ENCODE assay signal across 10 mouse cellular contexts in genomic region chr4:118542510-118543157, GRCm38 (mm10). TPM values are rescaled to one million over a fixed set of nuclear protein-coding genes. Genes with fewer than 3 reads are reported as not detected.
DNase-seq lines count a peak whose midpoint lies in the region; ATAC-seq lines count a peak whose summit lies in the region.
"Had no signal": no experiment of that assay in that cellular context is flagged by ENCODE, and none has a peak within 500 bp of the region (broad histone marks: within the 10 kb centered on the region; RNA-seq: fewer than 3 reads in every experiment).

No protein-coding gene starts in this region.

- H3K36me3 ChIP-seq in heart, embryonic 10.5 days, result no peaks in the 10 kb centered on the region
- no peaks in the 10 kb centered on the region for H3K36me3 ChIP-seq in liver, embryonic 11.5 days (ENCODE audit: control insufficient read depth, insufficient read depth, low read length)
- no peaks in the 10 kb centered on the region for H3K36me3 ChIP-seq in embryonic facial prominence, embryonic 14.5 days (ENCODE audit: control insufficient read depth, insufficient read depth, low read length)
- no peaks in the 10 kb centered on the region for H3K36me3 ChIP-seq in liver, embryonic 16.5 days (ENCODE audit: control insufficient read depth, insufficient read depth)

- H3K4me3 ChIP-seq in heart, embryonic 10.5 days, result peak overlapping the region; percentile 59
- peak overlapping the region; percentile 45; the same call in 1 of the 2 replicates for H3K4me3 ChIP-seq in liver, embryonic 11.5 days (ENCODE audit: low read depth, low read length)
- H3K4me3 ChIP-seq in embryonic facial prominence, embryonic 14.5 days (ENCODE audit: low read depth, low read length), result peak overlapping the region; percentile 34; the same call in 1 of the 2 replicates
- peak overlapping the region; percentile 50; the same call in 1 of the 2 replicates for H3K4me3 ChIP-seq in liver, embryonic 16.5 days (ENCODE audit: low read depth, low read length)

- peaks cover 25% of the 10 kb centered on the region for H3K4me1 ChIP-seq in heart, embryonic 10.5 days
- 0 out of 2 replicates have a peak, but pooled peaks cover 4% of the 10 kb centered on the region for H3K4me1 ChIP-seq in liver, embryonic 11.5 days (replicated peaks; ENCODE audit: control insufficient read depth, insufficient read depth, low read length)
- H3K4me1 ChIP-seq in embryonic facial prominence, embryonic 14.5 days (ENCODE audit: control insufficient read depth, insufficient read depth, low read length), result peaks cover 20% of the 10 kb centered on the region
- H3K4me1 ChIP-seq in liver, embryonic 16.5 days (ENCODE audit: control insufficient read depth, low read depth, low read length), result no peaks in the 10 kb centered on the region

- H3K9me3 ChIP-seq in heart, embryonic 10.5 days, result no peaks in the 10 kb centered on the region
- H3K9me3 ChIP-seq in liver, embryonic 11.5 days (ENCODE audit: control insufficient read depth, low read length), result no peaks in the 10 kb centered on the region
- no peaks in the 10 kb centered on the region for H3K9me3 ChIP-seq in embryonic facial prominence, embryonic 14.5 days (ENCODE audit: control insufficient read depth, low read length)
- no peaks in the 10 kb centered on the region for H3K9me3 ChIP-seq in liver, embryonic 16.5 days (replicated peaks; ENCODE audit: control insufficient read depth, low read length)

- DNase-seq in heart, embryonic 10.5 days (ENCODE audit: low spot score), result no peak
- DNase-seq in heart, postnatal 10 days, result no peak
- no peak for DNase-seq in liver, embryonic 11.5 days (ENCODE audit: low spot score)
- DNase-seq in liver, result no peak
- DNase-seq in embryonic facial prominence, embryonic 14.5 days (ENCODE audit: low spot score), result peak; percentile 24
- no peak for DNase-seq in adrenal gland, adult (ENCODE audit: inconsistent age in 2 of 2, low spot score in 1 of 2)
- DNase-seq in cerebellum, adult 8-10 months, result no peak

- intact Hi-C loops in heart, postnatal 10 days (cut with DNase I), result no loop called here

- H3K4me2 ChIP-seq in liver, embryonic 11.5 days, result peak overlapping the region; percentile 76
- peak overlapping the region; percentile 64 for H3K4me2 ChIP-seq in embryonic facial prominence, embryonic 14.5 days (ENCODE audit: low read depth, low read length)
- H3K4me2 ChIP-seq in liver, embryonic 16.5 days (ENCODE audit: low read depth, low read length), result peak overlapping the region; percentile 53

- H3K27me3 ChIP-seq in heart, embryonic 10.5 days (ENCODE audit: insufficient read depth, poor library complexity, severe bottlenecking), result peaks cover 46% of the 10 kb centered on the region
- no peaks in the 10 kb centered on the region; the same call in 1 of the 2 replicates for H3K27me3 ChIP-seq in liver, embryonic 11.5 days (replicated peaks; ENCODE audit: control insufficient read depth, insufficient read depth, low read length)
- H3K27me3 ChIP-seq in embryonic facial prominence, embryonic 14.5 days (replicated peaks; ENCODE audit: control insufficient read depth, insufficient read depth, low read length), result peaks cover 3% of the 10 kb centered on the region; the same call in 1 of the 2 replicates
- no peaks in the 10 kb centered on the region for H3K27me3 ChIP-seq in liver, embryonic 16.5 days (ENCODE audit: control insufficient read depth, insufficient read depth, low read depth, low read length)

- peak overlapping the region; percentile 71; the same call in 1 of the 2 replicates for H3K27ac ChIP-seq in heart, embryonic 10.5 days
- H3K27ac ChIP-seq in liver, embryonic 11.5 days (ENCODE audit: low read depth, low read length), result no peak overlapping the region
- H3K27ac ChIP-seq in embryonic facial prominence, embryonic 14.5 days (replicated peaks; ENCODE audit: low read depth, low read length), result no peak overlapping the region
- no peak overlapping the region for H3K27ac ChIP-seq in liver, embryonic 16.5 days (ENCODE audit: low read length)

- no peak overlapping the region for H3K9ac ChIP-seq in liver, embryonic 11.5 days (ENCODE audit: low read depth, low read length)
- no peak overlapping the region for H3K9ac ChIP-seq in embryonic facial prominence, embryonic 14.5 days (ENCODE audit: low read depth, low read length)
- H3K9ac ChIP-seq in liver, embryonic 16.5 days (ENCODE audit: low read depth, low read length), result no peak overlapping the region

- ATAC-seq in liver, embryonic 11.5 days (replicated peaks; ENCODE audit: low FRiP score), result no peak
- peak; percentile 2; the same call in 1 of the 2 replicates for ATAC-seq in embryonic facial prominence, embryonic 14.5 days (ENCODE audit: low read depth)
- no peak for ATAC-seq in liver, embryonic 16.5 days (ENCODE audit: low read depth)

- WGBS in heart, embryonic 10.5 days, result 46% methylated on average over 9 of the region's 9 CpGs
- 44% methylated on average over 9 of the region's 9 CpGs for WGBS in liver, embryonic 11.5 days
- WGBS in embryonic facial prominence, embryonic 14.5 days, result 48% methylated on average over 9 of the region's 9 CpGs
- WGBS in liver, embryonic 16.5 days (ENCODE audit: insufficient replicate concordance), result 48% methylated on average over 9 of the region's 9 CpGs

RNA-seq across cellular contexts. Expression of gene Tmem125, which starts 1.2 kb away (rescaled TPM):
- polyA plus RNA-seq in heart, embryonic 10.5 days (2016; fragmentation: Nextera tagmentation; extraction: Ambion mirVana), result 0.32 and 0.69 TPM in 2 replicates
- total RNA-seq in heart, postnatal 10 days (2021), result under 1 TPM in 1 of 2 experiments, not detected in 1; 0.12 TPM
- polyA plus RNA-seq in liver, embryonic 11.5 days (2014; fragmentation: Nextera tagmentation; extraction: Ambion mirVana), result 0.70 and 0.94 TPM in 2 replicates
- polyA plus RNA-seq in embryonic facial prominence, embryonic 14.5 days (2014; fragmentation: Nextera tagmentation; extraction: Ambion mirVana), result 5.6 and 5.8 TPM in 2 replicates
- 2.7 and 3.2 TPM in 2 replicates for polyA plus RNA-seq in liver, embryonic 16.5 days (2015; fragmentation: Nextera tagmentation; extraction: Ambion mirVana)
- total RNA-seq: heart, adult 18-20 months had no signal
- polyA plus RNA-seq: erythroblast, embryonic 14.5 days had no signal

RNA-seq across cellular contexts. Expression of gene 2610528J11Rik, which starts 15.8 kb away (rescaled TPM):
- polyA plus RNA-seq in heart, embryonic 10.5 days (2016; fragmentation: Nextera tagmentation; extraction: Ambion mirVana), result 0.70 and 1.7 TPM in 2 replicates
- total RNA-seq in heart, postnatal 10 days (2021), result not detected
- 4.8 and 6.1 TPM in 2 replicates for polyA plus RNA-seq in liver, embryonic 11.5 days (2014; fragmentation: Nextera tagmentation; extraction: Ambion mirVana)
- 6.1 and 8.2 TPM in 2 replicates for polyA plus RNA-seq in embryonic facial prominence, embryonic 14.5 days (2014; fragmentation: Nextera tagmentation; extraction: Ambion mirVana)
- polyA plus RNA-seq in liver, embryonic 16.5 days (2015; fragmentation: Nextera tagmentation; extraction: Ambion mirVana), result 6.3 and 8.8 TPM in 2 replicates
- total RNA-seq: heart, adult 18-20 months had no signal

RNA-seq across cellular contexts. Expression of gene Tie1, which starts 52.8 kb away (rescaled TPM):
- polyA plus RNA-seq in heart, embryonic 10.5 days (2016; fragmentation: Nextera tagmentation; extraction: Ambion mirVana), result 36.5 and 54.4 TPM in 2 replicates
- 100 to 1,000 TPM; 114 to 120 TPM for total RNA-seq in heart, postnatal 10 days (2021)
- 14.1 and 16.0 TPM in 2 replicates for polyA plus RNA-seq in liver, embryonic 11.5 days (2014; fragmentation: Nextera tagmentation; extraction: Ambion mirVana)
- 22.3 and 24.2 TPM in 2 replicates for polyA plus RNA-seq in embryonic facial prominence, embryonic 14.5 days (2014; fragmentation: Nextera tagmentation; extraction: Ambion mirVana)
- 7.3 and 7.9 TPM in 2 replicates for polyA plus RNA-seq in liver, embryonic 16.5 days (2015; fragmentation: Nextera tagmentation; extraction: Ambion mirVana)
